Mouse (Mus musculus) left cerebral cortex, adult 11 months (tissue): ENCODE data around the gene Etd.
"Not testable (repeated sequence)": the region's sequence is repeated elsewhere in the genome, so short reads cannot be mapped to it uniquely, and the experiment has no call there.

ENCODE experiments used
- DNase-seq: peaks from one replicate; pipeline ENCODE4 v3.0.0; 2022; ENCODE audit warnings: low spot score

Gene Etd

DNA sequence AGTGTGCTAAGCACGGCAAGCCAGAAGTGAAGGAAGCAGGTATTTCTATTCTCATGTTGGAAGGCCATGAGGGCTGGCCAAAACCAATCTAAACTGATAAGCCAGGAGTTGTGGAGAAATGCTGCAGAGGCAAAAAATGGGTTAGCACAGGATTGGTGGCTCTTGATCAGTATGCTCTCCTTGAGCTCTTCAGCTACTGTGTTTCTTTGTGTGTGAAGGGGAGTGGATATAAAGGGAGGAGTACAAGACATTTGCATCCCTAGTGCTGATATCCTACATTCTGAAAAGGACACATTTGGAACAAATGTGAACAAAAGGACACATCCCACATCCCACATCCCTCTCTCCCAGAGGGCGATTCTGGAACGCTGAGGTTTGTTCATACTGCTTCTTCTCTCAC lies at the start of gene Etd:
TSS of gene Etd (plus strand) at position 301 of the 400 bp plus-strand sequence.
- DNase-seq, result no peak

- DNase-seq, result no peak
These were observed 48.4 kb upstream of the Etd start for GRCm38 (mm10) chrX:53386362-53386761.

DNA sequence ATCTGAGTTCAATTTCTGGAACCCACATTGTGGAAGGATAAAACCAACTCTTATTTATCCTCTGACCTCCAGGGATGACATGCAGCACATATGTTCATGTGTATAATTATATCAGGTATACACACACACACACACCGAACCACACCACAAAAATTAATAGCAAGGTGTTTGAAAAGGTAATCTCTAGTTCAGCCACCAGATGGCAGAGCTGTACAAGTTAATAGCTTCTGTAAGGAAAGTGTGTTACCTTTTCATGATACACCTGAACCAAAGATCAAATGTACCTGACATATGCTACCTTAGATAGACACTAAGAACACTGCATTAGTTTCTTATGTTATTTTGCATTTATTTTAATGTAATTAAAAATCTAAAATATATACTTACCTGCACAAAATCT lies 1.8 kb upstream of the Etd start:
- no peak for DNase-seq

DNA sequence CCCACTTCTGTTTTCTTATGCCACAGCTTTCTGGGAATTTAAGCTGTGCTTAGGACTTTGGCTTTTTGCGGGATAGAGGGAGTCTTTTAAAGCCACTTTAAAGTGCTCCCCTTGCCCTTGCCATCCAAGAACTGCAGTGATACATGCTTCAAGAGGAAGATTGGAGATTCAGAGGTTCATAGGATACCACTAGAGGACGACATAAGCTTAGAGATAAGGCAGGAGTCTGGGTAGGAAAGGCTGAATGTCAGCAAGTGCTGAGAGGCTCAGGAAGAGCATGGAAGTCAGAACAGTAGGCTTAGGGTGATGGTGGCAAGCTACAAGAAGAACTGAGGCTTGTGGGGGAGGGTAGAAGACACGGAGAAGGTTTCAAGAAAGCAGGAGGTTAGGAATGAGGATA lies 24.9 kb downstream of the Etd start:
- no peak for DNase-seq

GRCm38 (mm10) chrX:53464194-53464593 lies 29.5 kb downstream of the Etd start:
- not testable (repeated sequence) for DNase-seq
